Comparison of ENCODE assay signal across 8 mouse cellular contexts in the genomic region with DNA sequence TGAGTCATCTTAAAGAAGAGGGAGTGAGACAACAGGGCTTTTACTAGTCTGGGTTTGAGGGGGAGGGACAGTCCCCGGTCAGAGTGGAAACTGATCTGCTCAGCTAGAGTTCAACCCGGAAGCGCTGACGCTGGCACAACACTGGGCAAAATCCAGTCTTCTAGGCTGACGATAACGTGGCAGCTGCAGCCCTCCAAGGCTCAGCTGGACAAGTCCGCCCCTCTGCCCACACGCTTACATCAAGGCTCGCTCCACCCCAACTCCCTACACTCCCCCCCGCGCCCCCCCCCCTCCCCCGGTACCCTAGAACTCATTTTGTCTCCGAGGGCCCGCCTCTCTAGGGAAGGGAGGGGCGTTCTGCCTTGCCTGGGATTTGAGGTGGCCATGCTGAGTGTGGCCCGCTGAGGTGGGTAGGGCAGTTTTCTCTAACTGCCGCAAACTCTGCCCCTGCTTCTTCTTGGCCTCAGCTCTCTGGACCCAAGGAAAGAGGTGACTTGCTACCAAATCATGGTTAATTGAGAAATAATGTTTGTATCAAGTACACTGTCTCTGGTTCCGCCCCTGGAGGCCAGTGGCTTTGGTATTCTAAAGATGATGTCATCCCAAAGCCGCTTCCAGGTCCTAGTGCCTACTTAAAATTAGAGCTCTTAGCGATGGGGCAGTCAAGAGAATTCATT. TPM values are rescaled to one million over a fixed set of nuclear protein-coding genes. Genes with fewer than 3 reads are reported as not detected.
DNase-seq lines count a peak whose midpoint lies in the region; ATAC-seq lines count a peak whose summit lies in the region.

No protein-coding gene starts in this region.

- ATAC-seq in CD4-positive, CD25-positive, alpha-beta regulatory T cell, adult 4 months: peak; percentile 92
- ATAC-seq in forebrain, embryonic 11.5 days (replicated peaks; ENCODE audit: low FRiP score): peak; percentile 96
- peak; percentile 94 for ATAC-seq in heart, embryonic 16.5 days (replicated peaks; ENCODE audit: extremely low read depth, insufficient read depth, low FRiP score)
- ATAC-seq in liver, embryonic 15.5 days (ENCODE audit: insufficient read depth): peak; percentile 91
- ATAC-seq in neural tube, embryonic 12.5 days (ENCODE audit: low FRiP score, low read depth): peak; percentile 95

- H3K4me1 ChIP-seq in forebrain, embryonic 11.5 days (replicated peaks; ENCODE audit: control insufficient read depth, insufficient read depth, low read length): no peaks in the 10 kb centered on the region
- 0 out of 2 replicates have a peak, but pooled peaks cover 2% of the 10 kb centered on the region for H3K4me1 ChIP-seq in heart, embryonic 16.5 days (ENCODE audit: control insufficient read depth, insufficient read depth, low read length)
- H3K4me1 ChIP-seq in liver, embryonic 15.5 days (replicated peaks): peaks cover 14% of the 10 kb centered on the region; the same call in 1 of the 2 replicates
- no peaks in the 10 kb centered on the region for H3K4me1 ChIP-seq in neural tube, embryonic 12.5 days

- H3K27ac ChIP-seq in forebrain, embryonic 11.5 days (ENCODE audit: low read depth, low read length): peak overlapping the region; percentile 33
- peak overlapping the region; percentile 97 for H3K27ac ChIP-seq in heart, embryonic 16.5 days (ENCODE audit: low read length)
- H3K27ac ChIP-seq in liver, embryonic 15.5 days (replicated peaks): peak overlapping the region; percentile 83
- H3K27ac ChIP-seq in neural tube, embryonic 12.5 days: peak overlapping the region; percentile 2; the same call in 1 of the 2 replicates

- H3K27me3 ChIP-seq in forebrain, embryonic 11.5 days (ENCODE audit: control insufficient read depth, insufficient read depth, low read length): no peaks in the 10 kb centered on the region
- H3K27me3 ChIP-seq in heart, embryonic 16.5 days (ENCODE audit: control insufficient read depth, insufficient read depth, low read length): no peaks in the 10 kb centered on the region
- H3K27me3 ChIP-seq in liver, embryonic 15.5 days: no peaks in the 10 kb centered on the region
- no peaks in the 10 kb centered on the region for H3K27me3 ChIP-seq in neural tube, embryonic 12.5 days (replicated peaks)

- peak overlapping the region; percentile 56 for H3K9ac ChIP-seq in forebrain, embryonic 11.5 days (ENCODE audit: low read length)
- peak overlapping the region; percentile 81 for H3K9ac ChIP-seq in heart, embryonic 16.5 days (ENCODE audit: low read length)
- peak overlapping the region; percentile 62 for H3K9ac ChIP-seq in liver, embryonic 15.5 days
- peak overlapping the region; percentile 41 for H3K9ac ChIP-seq in neural tube, embryonic 12.5 days

- 3% methylated on average over 17 of the region's 20 CpGs for WGBS in forebrain, embryonic 11.5 days
- under 1% methylated on average over 19 of the region's 20 CpGs for WGBS in heart, embryonic 16.5 days
- 0% methylated on average over 20 of the region's 20 CpGs for WGBS in liver, embryonic 15.5 days (ENCODE audit: insufficient replicate concordance)
- under 1% methylated on average over 18 of the region's 20 CpGs for WGBS in neural tube, embryonic 12.5 days

- no peaks in the 10 kb centered on the region for H3K36me3 ChIP-seq in forebrain, embryonic 11.5 days (ENCODE audit: control insufficient read depth, insufficient read depth, low read length)
- H3K36me3 ChIP-seq in heart, embryonic 16.5 days (ENCODE audit: control insufficient read depth, insufficient read depth): no peaks in the 10 kb centered on the region
- no peaks in the 10 kb centered on the region for H3K36me3 ChIP-seq in liver, embryonic 15.5 days (replicated peaks)
- no peaks in the 10 kb centered on the region for H3K36me3 ChIP-seq in neural tube, embryonic 12.5 days

- no peaks in the 10 kb centered on the region for H3K9me3 ChIP-seq in forebrain, embryonic 11.5 days (ENCODE audit: control insufficient read depth, low read length)
- no peaks in the 10 kb centered on the region for H3K9me3 ChIP-seq in heart, embryonic 16.5 days (replicated peaks; ENCODE audit: control insufficient read depth, low read length)
- H3K9me3 ChIP-seq in liver, embryonic 15.5 days (replicated peaks): no peaks in the 10 kb centered on the region
- no peaks in the 10 kb centered on the region for H3K9me3 ChIP-seq in neural tube, embryonic 12.5 days

- H3K4me2 ChIP-seq in forebrain, embryonic 11.5 days (ENCODE audit: low read depth, low read length, severe bottlenecking): peak overlapping the region; percentile 41
- H3K4me2 ChIP-seq in heart, embryonic 16.5 days (ENCODE audit: low read depth, low read length): peak overlapping the region; percentile 70
- H3K4me2 ChIP-seq in liver, embryonic 15.5 days: peak overlapping the region; percentile 73
- H3K4me2 ChIP-seq in neural tube, embryonic 12.5 days (replicated peaks): peak overlapping the region; percentile 52

- DNase-seq in c-Kit-positive CD71-positive TER-119-negative erythroid progenitor cells, embryonic 14.5 days (ENCODE audit: low read depth): peak; percentile 78
- peak; percentile 92 for DNase-seq in forebrain, embryonic 11.5 days (ENCODE audit: low spot score)
- DNase-seq in kidney, postnatal 36 days: peak; percentile 89 to 90
- peak; percentile 89 for DNase-seq in telencephalon, adult 2 months (ENCODE audit: low read depth, low spot score)

- H3K4me3 ChIP-seq in forebrain, embryonic 11.5 days (ENCODE audit: low read depth, low read length): peak overlapping the region; percentile 42
- peak overlapping the region; percentile 77 for H3K4me3 ChIP-seq in heart, embryonic 16.5 days (ENCODE audit: low read length)
- H3K4me3 ChIP-seq in liver, embryonic 15.5 days (replicated peaks): peak overlapping the region; percentile 66
- H3K4me3 ChIP-seq in neural tube, embryonic 12.5 days: peak overlapping the region; percentile 40

RNA-seq across cellular contexts. Expression of gene Rab6a, which starts 16.2 kb away (rescaled TPM):
- 10 to 100 TPM in 1 of 2 experiments, 1 to 10 TPM in 1; 8.8 to 15.4 TPM for polyA plus RNA-seq in CD4-positive, CD25-positive, alpha-beta regulatory T cell, adult 4 months (2017; shearing (Covaris generic))
- polyA plus RNA-seq in forebrain, embryonic 11.5 days (2014; fragmentation: Nextera tagmentation; extraction: Ambion mirVana): 147 TPM in 2 replicates
- polyA plus RNA-seq in heart, embryonic 16.5 days (2015; fragmentation: Nextera tagmentation; extraction: Ambion mirVana): 75.8 and 76.5 TPM in 2 replicates
- polyA plus RNA-seq in liver, embryonic 15.5 days (2015; fragmentation: Nextera tagmentation; extraction: Ambion mirVana): 39.1 TPM in 2 replicates
- 196 and 227 TPM in 2 replicates for polyA plus RNA-seq in neural tube, embryonic 12.5 days (2016; fragmentation: Nextera tagmentation; extraction: Ambion mirVana)

RNA-seq across cellular contexts. Expression of gene Mrpl48, which starts 17.1 kb away (rescaled TPM):
- 10 to 100 TPM; 74.2 to 77.0 TPM for polyA plus RNA-seq in CD4-positive, CD25-positive, alpha-beta regulatory T cell, adult 4 months (2017; shearing (Covaris generic))
- polyA plus RNA-seq in forebrain, embryonic 11.5 days (2014; fragmentation: Nextera tagmentation; extraction: Ambion mirVana): 52.2 and 58.6 TPM in 2 replicates
- polyA plus RNA-seq in heart, embryonic 16.5 days (2015; fragmentation: Nextera tagmentation; extraction: Ambion mirVana): 84.1 and 93.5 TPM in 2 replicates
- polyA plus RNA-seq in liver, embryonic 15.5 days (2015; fragmentation: Nextera tagmentation; extraction: Ambion mirVana): 34.0 and 41.3 TPM in 2 replicates
- polyA plus RNA-seq in neural tube, embryonic 12.5 days (2016; fragmentation: Nextera tagmentation; extraction: Ambion mirVana): 68.5 and 69.9 TPM in 2 replicates

RNA-seq across cellular contexts. Expression of gene Coa4, which starts 54.1 kb away (rescaled TPM):
- 10 to 100 TPM; 22.0 to 29.5 TPM for polyA plus RNA-seq in CD4-positive, CD25-positive, alpha-beta regulatory T cell, adult 4 months (2017; shearing (Covaris generic))
- 18.2 and 18.6 TPM in 2 replicates for polyA plus RNA-seq in forebrain, embryonic 11.5 days (2014; fragmentation: Nextera tagmentation; extraction: Ambion mirVana)
- polyA plus RNA-seq in heart, embryonic 16.5 days (2015; fragmentation: Nextera tagmentation; extraction: Ambion mirVana): 18.7 and 24.0 TPM in 2 replicates
- 11.5 and 12.3 TPM in 2 replicates for polyA plus RNA-seq in liver, embryonic 15.5 days (2015; fragmentation: Nextera tagmentation; extraction: Ambion mirVana)
- 16.3 and 17.5 TPM in 2 replicates for polyA plus RNA-seq in neural tube, embryonic 12.5 days (2016; fragmentation: Nextera tagmentation; extraction: Ambion mirVana)

Comparison
In these comparisons a context has a peak if more than half of its experiments do, and no peak if none do; other contexts are left out.
1. Peak in every context shown above with its lines: DNase-seq, ATAC-seq, H3K4me3 ChIP-seq and H3K27ac ChIP-seq.
2. H3K27ac ChIP-seq: peak in every context shown above with its lines; median percentile 97 in heart, embryonic 16.5 days; 83 in liver, embryonic 15.5 days; 33 in forebrain, embryonic 11.5 days; 2 in neural tube, embryonic 12.5 days.